33 mouse cellular contexts compared by ENCODE assay signal in the genomic region with DNA sequence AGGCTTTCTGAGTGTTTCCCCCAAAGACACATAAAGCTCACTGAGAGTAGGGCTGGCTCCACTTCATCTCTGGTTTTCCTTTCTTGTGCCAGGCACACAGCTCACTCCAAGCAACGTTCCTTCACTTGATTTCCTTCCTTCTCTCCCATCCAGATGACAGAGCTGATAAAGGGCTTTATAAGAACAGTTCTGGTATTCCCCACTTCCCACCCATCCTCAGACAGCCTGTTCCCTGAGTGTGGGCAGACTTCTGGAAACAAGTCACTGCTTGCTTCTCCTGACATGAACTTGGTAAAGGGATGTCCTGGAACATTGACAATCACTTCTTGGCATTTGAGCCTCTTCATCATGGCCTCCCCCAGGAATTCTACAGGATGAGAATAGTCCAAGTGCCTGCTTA. TPM values are rescaled to one million over a fixed set of nuclear protein-coding genes. Genes with fewer than 3 reads are reported as not detected.
DNase-seq lines count a peak whose midpoint lies in the region; ATAC-seq lines count a peak whose summit lies in the region.
"Had no signal": no experiment of that assay in that cellular context is flagged by ENCODE, and none has a peak within 500 bp of the region (broad histone marks: within the 10 kb centered on the region; RNA-seq: fewer than 3 reads in every experiment).

No protein-coding gene starts in this region.

- H3K4me1 ChIP-seq in midbrain, embryonic 11.5 days (ENCODE audit: control insufficient read depth, insufficient read depth, low read length): no peaks in the 10 kb centered on the region
- H3K4me1 ChIP-seq in midbrain, embryonic 10.5 days: no peaks in the 10 kb centered on the region
- H3K4me1 ChIP-seq: embryonic facial prominence, embryonic 13.5 days; embryonic facial prominence, embryonic 15.5 days; forebrain, embryonic 10.5 days; forebrain, embryonic 12.5 days had no signal

- H3K4me2 ChIP-seq in midbrain, embryonic 11.5 days: no peak overlapping the region
- H3K4me2 ChIP-seq: embryonic facial prominence, embryonic 13.5 days; embryonic facial prominence, embryonic 15.5 days; forebrain, embryonic 12.5 days had no signal

- WGBS in midbrain, embryonic 11.5 days: 70% methylated on average over 1 of the region's 1 CpGs
- WGBS in midbrain, embryonic 10.5 days: 76% methylated on average over 1 of the region's 1 CpGs

- H3K27me3 ChIP-seq in midbrain, embryonic 11.5 days (ENCODE audit: control insufficient read depth, insufficient read depth, low read length): no peaks in the 10 kb centered on the region
- no peaks in the 10 kb centered on the region for H3K27me3 ChIP-seq in midbrain, embryonic 10.5 days (ENCODE audit: low read depth, poor library complexity, severe bottlenecking)
- H3K27me3 ChIP-seq: embryonic facial prominence, embryonic 13.5 days; embryonic facial prominence, embryonic 15.5 days; forebrain, embryonic 12.5 days had no signal

- peak; percentile 70 for ATAC-seq in frontal cortex, adult (ENCODE audit: low TSS enrichment)
- ATAC-seq in midbrain, embryonic 11.5 days (ENCODE audit: low FRiP score): no peak
- ATAC-seq: activated CD4-positive, CD25-positive, alpha-beta regulatory T cell, adult 4 months; CD4-positive, CD25-positive, alpha-beta regulatory T cell, adult 4 months; forebrain, embryonic 14.5 days; forebrain, embryonic 16.5 days; Patski had no signal

- H3K9me3 ChIP-seq in midbrain, embryonic 11.5 days (ENCODE audit: control insufficient read depth, low read length): no peaks in the 10 kb centered on the region
- no peaks in the 10 kb centered on the region for H3K9me3 ChIP-seq in midbrain, embryonic 10.5 days (replicated peaks)
- H3K9me3 ChIP-seq: embryonic facial prominence, embryonic 13.5 days; embryonic facial prominence, embryonic 15.5 days; forebrain, embryonic 10.5 days; forebrain, embryonic 12.5 days had no signal

- no peak overlapping the region for H3K27ac ChIP-seq in midbrain, embryonic 11.5 days (ENCODE audit: low read depth, low read length)
- H3K27ac ChIP-seq in midbrain, embryonic 10.5 days (replicated peaks): no peak overlapping the region
- H3K27ac ChIP-seq: embryonic facial prominence, embryonic 13.5 days; embryonic facial prominence, embryonic 15.5 days; forebrain, embryonic 10.5 days; forebrain, embryonic 12.5 days had no signal

- no peaks in the 10 kb centered on the region for H3K36me3 ChIP-seq in midbrain, embryonic 11.5 days (ENCODE audit: control insufficient read depth, insufficient read depth, low read length)
- H3K36me3 ChIP-seq in midbrain, embryonic 10.5 days: no peaks in the 10 kb centered on the region
- H3K36me3 ChIP-seq: embryonic facial prominence, embryonic 13.5 days; embryonic facial prominence, embryonic 15.5 days; forebrain, embryonic 10.5 days; forebrain, embryonic 12.5 days; G1E had no signal

- no peak overlapping the region for H3K4me3 ChIP-seq in midbrain, embryonic 11.5 days (ENCODE audit: low read depth, low read length)
- no peak overlapping the region for H3K4me3 ChIP-seq in midbrain, embryonic 10.5 days
- H3K4me3 ChIP-seq: embryonic facial prominence, embryonic 13.5 days; embryonic facial prominence, embryonic 15.5 days; erythroblast, embryonic 14.5 days; forebrain, embryonic 10.5 days; forebrain, embryonic 12.5 days had no signal

- no peak for DNase-seq in frontal cortex, postnatal 25 days (ENCODE audit: low spot score in 2 of 2)
- DNase-seq in layer of hippocampus, adult 9-11 months: peak; percentile 17
- no peak for DNase-seq in layer of hippocampus, postnatal 10 days (ENCODE audit: low spot score in 2 of 2)
- DNase-seq in midbrain, embryonic 11.5 days (ENCODE audit: low spot score, missing footprints): peak; percentile 28
- no peak for DNase-seq in midbrain, embryonic 10.5 days (ENCODE audit: low spot score)
- DNase-seq: adrenal gland, adult 8-10 months; adrenal gland, postnatal 14 days; adrenal gland, postnatal 36 days; B cell, adult 2 months; cerebellum, adult 11 months; cerebellum, adult 18-20 months; cerebellum, adult 8-10 months; cerebellum, adult 9-11 months; cerebellum, postnatal 14 days; cerebellum, postnatal 36 days; embryo, embryonic 11 days had no signal

- H3K9ac ChIP-seq in midbrain, embryonic 11.5 days (ENCODE audit: low read length): no peak overlapping the region
- H3K9ac ChIP-seq: embryonic facial prominence, embryonic 13.5 days; embryonic facial prominence, embryonic 15.5 days; forebrain, embryonic 12.5 days had no signal

RNA-seq across cellular contexts. Expression of gene 4933402J07Rik, which starts 10.9 kb away (rescaled TPM):
- total RNA-seq in layer of hippocampus, postnatal 10 days (2021): not detected
- not detected in 2 replicates for polyA plus RNA-seq in midbrain, embryonic 11.5 days (2014; fragmentation: Nextera tagmentation; extraction: Ambion mirVana)
- not detected in 2 replicates for polyA plus RNA-seq in midbrain, embryonic 10.5 days (2016; fragmentation: Nextera tagmentation; extraction: Ambion mirVana)
- total RNA-seq: adrenal gland, adult 18-20 months; adrenal gland, postnatal 14 days; adrenal gland, postnatal 36 days; CH12.LX; common myeloid progenitor, adult 5-6 weeks; G1E had no signal
- polyA plus RNA-seq: activated CD4-positive, CD25-positive, alpha-beta regulatory T cell, adult 4 months; brain, embryonic 14.5 days; CD4-positive, CD25-positive, alpha-beta regulatory T cell, adult 4 months; embryonic facial prominence, embryonic 11.5 days; embryonic facial prominence, embryonic 13.5 days; embryonic facial prominence, embryonic 15.5 days; erythroblast, embryonic 14.5 days; forebrain, embryonic 10.5 days; forebrain, embryonic 12.5 days; forebrain, embryonic 14.5 days; forebrain, embryonic 16.5 days; G1E; Patski had no signal

Comparison
In these comparisons a context has a peak if more than half of its experiments do, and no peak if none do; other contexts are left out.
1. DNase-seq: peak in layer of hippocampus, adult 9-11 months (single experiment) and midbrain, embryonic 11.5 days (single experiment); none in frontal cortex, postnatal 25 days (0 of 2), layer of hippocampus, postnatal 10 days (0 of 2) and midbrain, embryonic 10.5 days (single experiment).